Mouse (Mus musculus) embryo, embryonic 11 days (tissue): Measurements from ENCODE around the gene Pla2g4b.

Experiments
- DNase-seq: peaks from one replicate; pipeline ENCODE4 v3.0.0-alpha.2; 2015

Pla2g4b gene

GRCm38 (mm10) chr2:120032726-120033467 is at the start of gene Pla2g4b:
TSS of gene Pla2g4b (plus strand) at chr2:120033417.
- no peak for DNase-seq

GRCm38 (mm10) chr2:119985871-119986270 is 47.3 kb upstream of the Pla2g4b start:
- no peak for DNase-seq

- no peak for DNase-seq
Observed at GRCm38 (mm10) chr2:119986369-119986768, 46.8 kb upstream of the Pla2g4b start.

GRCm38 (mm10) chr2:119987441-119987840 is 45.8 kb upstream of the Pla2g4b start:
- no peak for DNase-seq

- no peak for DNase-seq
Observed at GRCm38 (mm10) chr2:119988952-119989351, 44.3 kb upstream of the Pla2g4b start.

- no peak for DNase-seq
Observed at GRCm38 (mm10) chr2:119990881-119991280, 42.3 kb upstream of the Pla2g4b start.

- no peak for DNase-seq
Observed at GRCm38 (mm10) chr2:119992349-119992748, 40.9 kb upstream of the Pla2g4b start.

- DNase-seq: no peak
Observed at GRCm38 (mm10) chr2:119993515-119993914, 39.7 kb upstream of the Pla2g4b start.

GRCm38 (mm10) chr2:119994839-119995238 is 38.4 kb upstream of the Pla2g4b start:
- DNase-seq: no peak

- peak; percentile 47 for DNase-seq
Observed at GRCm38 (mm10) chr2:119995391-119996281, 37.6 kb upstream of the Pla2g4b start.

- DNase-seq: no peak
Observed at GRCm38 (mm10) chr2:119997354-119997753, 35.9 kb upstream of the Pla2g4b start.

GRCm38 (mm10) chr2:119999731-120000130 is 33.5 kb upstream of the Pla2g4b start:
- no peak for DNase-seq

GRCm38 (mm10) chr2:120000882-120001584 is 32.2 kb upstream of the Pla2g4b start:
- DNase-seq: peak; percentile 7

GRCm38 (mm10) chr2:120001956-120002355 is 31.3 kb upstream of the Pla2g4b start:
- DNase-seq: no peak

GRCm38 (mm10) chr2:120003970-120004369 is 29.2 kb upstream of the Pla2g4b start:
- no peak for DNase-seq

GRCm38 (mm10) chr2:120006696-120007095 is 26.5 kb upstream of the Pla2g4b start:
- no peak for DNase-seq

- DNase-seq: no peak
Observed at GRCm38 (mm10) chr2:120007680-120008210, 25.5 kb upstream of the Pla2g4b start.

- no peak for DNase-seq
Observed at GRCm38 (mm10) chr2:120008672-120009071, 24.5 kb upstream of the Pla2g4b start.

- peak; percentile 78 for DNase-seq
Observed at GRCm38 (mm10) chr2:120011462-120012200, 21.6 kb upstream of the Pla2g4b start.

GRCm38 (mm10) chr2:120012924-120013323 is 20.3 kb upstream of the Pla2g4b start:
- no peak for DNase-seq

- no peak for DNase-seq
Observed at GRCm38 (mm10) chr2:120013831-120014486, 19.3 kb upstream of the Pla2g4b start.

- no peak for DNase-seq
Observed at GRCm38 (mm10) chr2:120015882-120016281, 17.3 kb upstream of the Pla2g4b start.
